Mouse (Mus musculus): Measurements from ENCODE around the gene Cd300ld5. TPM values are rescaled to one million over a fixed set of nuclear protein-coding genes. Genes with fewer than 3 reads are reported as not detected.
"Not testable (repeated sequence)": the region's sequence is repeated elsewhere in the genome, so short reads cannot be mapped to it uniquely, and the experiment has no call there.

Cd300ld5 gene
- polyA plus RNA-seq, 1 experiment from 2014 or later = not detected

GRCm38 (mm10) chr11:115054537-115054936 is 17.0 kb upstream of the Cd300ld5 start:
- H3K36me3 ChIP-seq (ENCODE audit: control insufficient read depth, insufficient read depth) = no peaks in the 10 kb centered on the region
- no peaks in the 10 kb centered on the region for H3K4me1 ChIP-seq (replicated peaks; ENCODE audit: control insufficient read depth, insufficient read depth, low read length)
- H3K9ac ChIP-seq (ENCODE audit: low read depth, low read length) = no peak overlapping the region
- H3K27me3 ChIP-seq (replicated peaks; ENCODE audit: control insufficient read depth, insufficient read depth, low read length) = no peaks in the 10 kb centered on the region
- no peak for ATAC-seq
- no peaks in the 10 kb centered on the region for H3K9me3 ChIP-seq (ENCODE audit: control insufficient read depth)
- H3K4me3 ChIP-seq (ENCODE audit: low read depth, low read length) = no peak overlapping the region
- H3K27ac ChIP-seq (ENCODE audit: low read depth, low read length) = no peak overlapping the region
- no peak for TF ChIP-seq CTCF (IDR thresholded peaks at IDR 0.05; ENCODE audit: low read depth)
- H3K4me2 ChIP-seq (replicated peaks; ENCODE audit: low read depth) = no peak overlapping the region

DNA sequence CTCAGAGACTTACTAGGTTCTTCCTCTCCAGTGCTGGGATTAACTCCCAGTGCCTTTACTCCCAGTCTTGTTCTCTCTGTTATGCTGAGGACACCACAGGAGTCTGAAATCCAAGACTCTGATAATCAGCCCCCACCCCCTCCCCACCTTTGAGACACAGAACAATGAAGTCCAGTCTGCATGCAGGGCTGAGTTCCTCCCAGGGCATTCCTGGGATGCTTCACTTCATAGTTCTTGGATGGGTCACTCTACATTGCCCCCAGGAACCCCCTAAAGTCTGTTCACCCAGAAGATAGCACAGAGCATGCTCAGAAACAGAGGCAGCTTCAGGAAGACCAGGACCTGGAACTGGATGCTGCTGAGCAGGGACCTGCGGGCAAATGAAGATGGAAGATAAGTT is 15.4 kb upstream of the Cd300ld5 start:
- ATAC-seq = no peak
- no peaks in the 10 kb centered on the region for H3K36me3 ChIP-seq (ENCODE audit: control insufficient read depth, insufficient read depth)
- H3K27me3 ChIP-seq (replicated peaks; ENCODE audit: control insufficient read depth, insufficient read depth, low read length) = no peaks in the 10 kb centered on the region
- H3K4me1 ChIP-seq (replicated peaks; ENCODE audit: control insufficient read depth, insufficient read depth, low read length) = no peaks in the 10 kb centered on the region
- no peak for TF ChIP-seq CTCF (IDR thresholded peaks at IDR 0.05; ENCODE audit: low read depth)
- 84% methylated on average over 1 of the region's 1 CpGs for WGBS
- no peak overlapping the region for H3K27ac ChIP-seq (ENCODE audit: low read depth, low read length)
- H3K4me2 ChIP-seq (replicated peaks; ENCODE audit: low read depth) = no peak overlapping the region
- no peaks in the 10 kb centered on the region for H3K9me3 ChIP-seq (ENCODE audit: control insufficient read depth)
- no peak overlapping the region for H3K9ac ChIP-seq (ENCODE audit: low read depth, low read length)
- no peak overlapping the region for H3K4me3 ChIP-seq (ENCODE audit: low read depth, low read length)

GRCm38 (mm10) chr11:115052206-115052605 is 14.6 kb upstream of the Cd300ld5 start:
- TF ChIP-seq CTCF (IDR thresholded peaks at IDR 0.05; ENCODE audit: low read depth) = no peak
- Histone ChIP-seq H3K9me3 (ENCODE audit: control insufficient read depth) (no peaks in the 10 kb centered on the region), H3K4me3 (ENCODE audit: low read depth, low read length) (no peak overlapping the region), H3K27ac (ENCODE audit: low read depth, low read length) (no peak overlapping the region), H3K4me2 (replicated peaks; ENCODE audit: low read depth) (no peak overlapping the region), H3K4me1 (replicated peaks; ENCODE audit: control insufficient read depth, insufficient read depth, low read length) (no peaks in the 10 kb centered on the region), H3K36me3 (ENCODE audit: control insufficient read depth, insufficient read depth) (no peaks in the 10 kb centered on the region), H3K27me3 (replicated peaks; ENCODE audit: control insufficient read depth, insufficient read depth, low read length) (no peaks in the 10 kb centered on the region), H3K9ac (ENCODE audit: low read depth, low read length) (no peak overlapping the region)
- ATAC-seq = no peak
- under 1% methylated on average over 9 of the region's 9 CpGs for WGBS

GRCm38 (mm10) chr11:115049282-115049895 is 11.8 kb upstream of the Cd300ld5 start:
- Histone ChIP-seq H3K9me3 (ENCODE audit: control insufficient read depth) (no peaks in the 10 kb centered on the region), H3K9ac (ENCODE audit: low read depth, low read length) (no peak overlapping the region), H3K4me2 (replicated peaks; ENCODE audit: low read depth) (no peak overlapping the region), H3K4me1 (replicated peaks; ENCODE audit: control insufficient read depth, insufficient read depth, low read length) (no peaks in the 10 kb centered on the region), H3K27me3 (replicated peaks; ENCODE audit: control insufficient read depth, insufficient read depth, low read length) (no peaks in the 10 kb centered on the region), H3K4me3 (ENCODE audit: low read depth, low read length) (no peak overlapping the region), H3K36me3 (ENCODE audit: control insufficient read depth, insufficient read depth) (no peaks in the 10 kb centered on the region), H3K27ac (ENCODE audit: low read depth, low read length) (no peak overlapping the region)
- WGBS = 48% methylated on average over 3 of the region's 3 CpGs
- peak; percentile 45 for TF ChIP-seq CTCF (IDR thresholded peaks at IDR 0.05; ENCODE audit: low read depth)
- no peak for ATAC-seq

GRCm38 (mm10) chr11:115048259-115048658 is 10.7 kb upstream of the Cd300ld5 start, which contains the start of gene Cd300ld3:
Cd300ld3 (minus strand) TSS chr11:115048409.
- H3K4me1 ChIP-seq (replicated peaks; ENCODE audit: control insufficient read depth, insufficient read depth, low read length) = no peaks in the 10 kb centered on the region
- ATAC-seq = no peak
- no peaks in the 10 kb centered on the region for H3K9me3 ChIP-seq (ENCODE audit: control insufficient read depth)
- H3K27me3 ChIP-seq (replicated peaks; ENCODE audit: control insufficient read depth, insufficient read depth, low read length) = no peaks in the 10 kb centered on the region
- no peak within 1 kb of the TSS for H3K27ac ChIP-seq (ENCODE audit: low read depth, low read length)
- no peak within 1 kb of the TSS for H3K9ac ChIP-seq (ENCODE audit: low read depth, low read length)
- WGBS = 67% methylated on average over 2 of the region's 2 CpGs
- no peak for TF ChIP-seq CTCF (IDR thresholded peaks at IDR 0.05; ENCODE audit: low read depth)
- H3K36me3 ChIP-seq (ENCODE audit: control insufficient read depth, insufficient read depth) = no peaks in the 10 kb centered on the region
- H3K4me2 ChIP-seq (replicated peaks; ENCODE audit: low read depth) = no peak within 1 kb of the TSS
- no peak within 1 kb of the TSS for H3K4me3 ChIP-seq (ENCODE audit: low read depth, low read length)

DNA sequence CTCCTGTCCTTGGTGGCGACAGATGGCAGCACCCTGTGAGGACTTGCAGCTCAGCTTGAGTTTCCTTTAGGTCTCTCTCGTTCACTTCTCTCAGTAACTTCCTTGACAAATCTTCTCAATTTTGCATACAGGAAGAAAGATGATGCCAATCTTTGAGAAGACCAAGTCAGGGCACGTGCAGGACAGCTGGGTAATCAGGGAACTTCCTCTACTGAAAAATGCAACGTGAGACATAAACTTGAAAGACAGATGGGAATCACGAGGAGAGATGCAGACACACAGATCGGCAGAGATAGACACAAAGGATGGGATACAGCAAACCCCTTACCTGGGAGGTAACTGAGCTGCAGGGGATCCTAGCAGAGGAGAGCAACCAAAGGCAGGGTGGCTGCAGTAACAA is 10.7 kb downstream of the Cd300ld5 start, which contains the start of gene Cd300ld4:
Cd300ld4 (minus strand) TSS at position 101 of the 400 bp plus-strand sequence.
- not testable (repeated sequence) for H3K27me3 ChIP-seq (replicated peaks; ENCODE audit: control insufficient read depth, insufficient read depth, low read length); H3K9me3 ChIP-seq (ENCODE audit: control insufficient read depth); H3K36me3 ChIP-seq (ENCODE audit: control insufficient read depth, insufficient read depth); ATAC-seq; H3K4me1 ChIP-seq (replicated peaks; ENCODE audit: control insufficient read depth, insufficient read depth, low read length); H3K27ac ChIP-seq (ENCODE audit: low read depth, low read length); H3K4me3 ChIP-seq (ENCODE audit: low read depth, low read length); H3K9ac ChIP-seq (ENCODE audit: low read depth, low read length); H3K4me2 ChIP-seq (replicated peaks; ENCODE audit: low read depth)
- no CpG with 5 or more reads among the region's 6 CpGs for WGBS

- H3K9me3 ChIP-seq (ENCODE audit: control insufficient read depth); H3K4me3 ChIP-seq (ENCODE audit: low read depth, low read length); H3K9ac ChIP-seq (ENCODE audit: low read depth, low read length); H3K36me3 ChIP-seq (ENCODE audit: control insufficient read depth, insufficient read depth); H3K27ac ChIP-seq (ENCODE audit: low read depth, low read length); ATAC-seq; H3K4me1 ChIP-seq (replicated peaks; ENCODE audit: control insufficient read depth, insufficient read depth, low read length); H3K4me2 ChIP-seq (replicated peaks; ENCODE audit: low read depth); H3K27me3 ChIP-seq (replicated peaks; ENCODE audit: control insufficient read depth, insufficient read depth, low read length): not testable (repeated sequence)
- WGBS = no CpG with 5 or more reads among the region's 7 CpGs
These were observed 21.5 kb downstream of the Cd300ld5 start, which contains the start of gene Cd300ld2 for GRCm38 (mm10) chr11:115016093-115016492. Cd300ld2 (minus strand) TSS chr11:115016193.

All from intestine, postnatal 0 days (tissue).